Mouse (Mus musculus) heart, embryonic 10.5 days (tissue): ENCODE measurements around the gene Aif1. TPM values are rescaled to one million over a fixed set of nuclear protein-coding genes. Genes with fewer than 3 reads are reported as not detected.
A peak's percentile ranks its signal among the peaks of the same experiment; 100 is the strongest.

ENCODE experiments used
- DNase-seq: peaks from one replicate; pipeline ENCODE4 v3.0.0-alpha.2; 2017; ENCODE audit warnings: low spot score
- H3K27ac ChIP-seq: fragments of 300-500 bp; sonication (generic); 2 replicates; pipeline ENCODE4 v1.5.1; 2016; ENCODE audit warnings: mild to moderate bottlenecking
- H3K27me3 ChIP-seq: fragments of 300-500 bp; sonication (generic); 2 replicates; pipeline ENCODE4 v1.6.1; 2016; ENCODE audit warnings: mild to moderate bottlenecking; ENCODE audit not compliant: poor library complexity, insufficient read depth, severe bottlenecking
- H3K36me3 ChIP-seq: fragments of 300-500 bp; sonication (generic); 2 replicates; pipeline ENCODE4 v1.6.1; 2016; ENCODE audit warnings: mild to moderate bottlenecking, moderate library complexity
- H3K4me1 ChIP-seq: fragments of 300-500 bp; sonication (generic); 2 replicates; pipeline ENCODE4 v1.6.1; 2016; ENCODE audit warnings: mild to moderate bottlenecking
- H3K4me3 ChIP-seq: fragments of 300-500 bp; sonication (generic); 2 replicates; pipeline ENCODE4 v1.5.1; 2016; ENCODE audit warnings: mild to moderate bottlenecking, moderate library complexity
- H3K9me3 ChIP-seq: fragments of 300-500 bp; sonication (generic); 2 replicates; pipeline ENCODE4 v1.6.1; 2016; ENCODE audit warnings: mild to moderate bottlenecking, moderate library complexity
- WGBS: fragments of 180-500 bp; shearing (Covaris S2); methylation state at CpG from one replicate; pipeline ENCODE4 v1.1.7; 2016; 5-methylcytosine and 5-hydroxymethylcytosine counted together
- polyA plus RNA-seq: library from polyadenylated mRNA; unstranded; fragments of >200 nt; fragmentation: Nextera tagmentation; extraction: Ambion mirVana; gene quantifications from 2 replicates; pipeline ENCODE4 v1.2.1, GENCODE M21; 2016

Aif1 gene
- polyA plus RNA-seq, 1 experiment from 2014 or later, result 2.1 TPM

GRCm38 (mm10) chr17:35172445-35173234 is 3.2 kb downstream of the Aif1 start:
- Histone ChIP-seq H3K36me3 (no peaks in the 10 kb centered on the region), H3K27ac (no peak overlapping the region), H3K27me3 (peaks cover 15% of the 10 kb centered on the region; the same call in 1 of the 2 replicates), H3K9me3 (no peaks in the 10 kb centered on the region), H3K4me1 (no peaks in the 10 kb centered on the region), H3K4me3 (no peak overlapping the region)
- DNase-seq, result no peak
- WGBS, result 64% methylated on average over 11 of the region's 11 CpGs

- Histone ChIP-seq H3K36me3 (no peaks in the 10 kb centered on the region), H3K27me3 (peaks cover 15% of the 10 kb centered on the region; the same call in 1 of the 2 replicates), H3K4me1 (peaks cover 9% of the 10 kb centered on the region; the same call in 1 of the 2 replicates), H3K4me3 (no peak overlapping the region), H3K9me3 (no peaks in the 10 kb centered on the region), H3K27ac (no peak overlapping the region)
- no peak for DNase-seq
- WGBS, result 22% methylated on average over 4 of the region's 4 CpGs
Measured at GRCm38 (mm10) chr17:35168541-35169207, 7.2 kb downstream of the Aif1 start.

- Histone ChIP-seq H3K4me1 (peaks cover 17% of the 10 kb centered on the region), H3K36me3 (peaks cover under 1% of the 10 kb centered on the region; the same call in 1 of the 2 replicates), H3K4me3 (no peak overlapping the region), H3K27me3 (peaks cover 11% of the 10 kb centered on the region; the same call in 1 of the 2 replicates), H3K27ac (no peak overlapping the region), H3K9me3 (no peaks in the 10 kb centered on the region)
- no peak for DNase-seq
- 86% methylated on average over 7 of the region's 7 CpGs for WGBS
Measured at GRCm38 (mm10) chr17:35167794-35168193, 8.1 kb downstream of the Aif1 start.

GRCm38 (mm10) chr17:35166352-35167035 is 9.4 kb downstream of the Aif1 start:
- WGBS, result 71% methylated on average over 8 of the region's 8 CpGs
- peaks cover 26% of the 10 kb centered on the region for H3K4me1 ChIP-seq

GRCm38 (mm10) chr17:35165451-35166155 is 10.3 kb downstream of the Aif1 start:
- 29% methylated on average over 12 of the region's 12 CpGs for whole genome bisulfite sequencing
- no peaks in the 10 kb centered on the region for H3K27me3 ChIP-seq
- DNase-seq, result no peak
- peaks cover 22% of the 10 kb centered on the region for H3K36me3 ChIP-seq
- peak overlapping the region; percentile 100 for H3K27ac ChIP-seq
- peak overlapping the region; percentile 98 for H3K4me3 ChIP-seq
- no peaks in the 10 kb centered on the region for H3K9me3 ChIP-seq
- H3K4me1 ChIP-seq, result peaks cover 26% of the 10 kb centered on the region

More at GRCm38 (mm10) chr17:35166352-35167035, 9.4 kb downstream of the Aif1 start:
- peaks cover 13% of the 10 kb centered on the region for H3K36me3 ChIP-seq
- peak overlapping the region; percentile 100 for H3K27ac ChIP-seq
- DNase-seq, result no peak
- H3K27me3 ChIP-seq, result no peaks in the 10 kb centered on the region
- H3K9me3 ChIP-seq, result no peaks in the 10 kb centered on the region
- no peak overlapping the region for H3K4me3 ChIP-seq

GRCm38 (mm10) chr17:35164568-35165450 is 11.1 kb downstream of the Aif1 start, which contains the start of gene Prrc2a:
Gene Prrc2a, minus strand, starts transcription at chr17:35164897.
- DNase-seq, result peak; percentile 99
- H3K4me1 ChIP-seq, result peaks cover 26% of the 10 kb centered on the region
- H3K27ac ChIP-seq, result peak within 1 kb of the TSS; percentile 100
- H3K36me3 ChIP-seq, result peaks cover 30% of the 10 kb centered on the region
- peak within 1 kb of the TSS; percentile 98 for H3K4me3 ChIP-seq
- WGBS, result under 1% methylated on average over 76 of the region's 89 CpGs
- no peaks in the 10 kb centered on the region for H3K27me3 ChIP-seq
- H3K9me3 ChIP-seq, result no peaks in the 10 kb centered on the region

GRCm38 (mm10) chr17:35164218-35164567 is 11.7 kb downstream of the Aif1 start:
- Histone ChIP-seq H3K27me3 (no peaks in the 10 kb centered on the region), H3K36me3 (peaks cover 36% of the 10 kb centered on the region), H3K4me1 (peaks cover 26% of the 10 kb centered on the region), H3K27ac (peak overlapping the region; percentile 100), H3K4me3 (peak overlapping the region; percentile 98), H3K9me3 (no peaks in the 10 kb centered on the region)
- no peak for DNase-seq
- 4% methylated on average over 28 of the region's 28 CpGs for WGBS

GRCm38 (mm10) chr17:35163326-35164081 is 12.4 kb downstream of the Aif1 start:
- WGBS, result 16% methylated on average over 8 of the region's 8 CpGs
- Histone ChIP-seq H3K27ac (peak overlapping the region; percentile 100), H3K4me3 (peak overlapping the region; percentile 98), H3K36me3 (peaks cover 43% of the 10 kb centered on the region), H3K9me3 (no peaks in the 10 kb centered on the region), H3K4me1 (peaks cover 26% of the 10 kb centered on the region), H3K27me3 (no peaks in the 10 kb centered on the region)
- no peak for DNase-seq

GRCm38 (mm10) chr17:35162730-35163129 is 13.1 kb downstream of the Aif1 start:
- Histone ChIP-seq H3K9me3 (no peaks in the 10 kb centered on the region), H3K4me3 (peak overlapping the region; percentile 98), H3K4me1 (peaks cover 26% of the 10 kb centered on the region), H3K36me3 (peaks cover 51% of the 10 kb centered on the region), H3K27ac (peak overlapping the region; percentile 62; the same call in 1 of the 2 replicates), H3K27me3 (no peaks in the 10 kb centered on the region)
- DNase-seq, result no peak
- 69% methylated on average over 12 of the region's 12 CpGs for WGBS

- Histone ChIP-seq H3K36me3 (peaks cover 57% of the 10 kb centered on the region), H3K4me1 (peaks cover 26% of the 10 kb centered on the region), H3K27ac (no peak overlapping the region), H3K9me3 (no peaks in the 10 kb centered on the region), H3K27me3 (no peaks in the 10 kb centered on the region), H3K4me3 (peak overlapping the region; percentile 98)
- 78% methylated on average over 14 of the region's 14 CpGs for WGBS
- no peak for DNase-seq
Measured at GRCm38 (mm10) chr17:35162121-35162520, 13.7 kb downstream of the Aif1 start.

- Histone ChIP-seq H3K36me3 (peaks cover 64% of the 10 kb centered on the region), H3K27me3 (no peaks in the 10 kb centered on the region), H3K27ac (no peak overlapping the region), H3K4me1 (peaks cover 24% of the 10 kb centered on the region), H3K9me3 (no peaks in the 10 kb centered on the region), H3K4me3 (no peak overlapping the region)
- no peak for DNase-seq
- 89% methylated on average over 11 of the region's 11 CpGs for WGBS
Measured at GRCm38 (mm10) chr17:35161421-35161820, 14.4 kb downstream of the Aif1 start.
